Mouse (Mus musculus): Measurements from ENCODE around the gene Gm20388.
"Not testable (repeated sequence)": the region's sequence is repeated elsewhere in the genome, so short reads cannot be mapped to it uniquely, and the experiment has no call there.

Gene Gm20388

GRCm38 (mm10) chr8:121424600-121424999 lies 1514.0 kb downstream of the Gm20388 start:
- no peak for DNase-seq (ENCODE audit: low spot score in 2 of 2)

GRCm38 (mm10) chr8:121431499-121431898 lies 1520.9 kb downstream of the Gm20388 start:
- DNase-seq (ENCODE audit: low spot score in 2 of 2): no peak

GRCm38 (mm10) chr8:121433466-121433865 lies 1522.8 kb downstream of the Gm20388 start:
- no peak for DNase-seq (ENCODE audit: low spot score in 2 of 2)

- no peak for DNase-seq (ENCODE audit: low spot score in 2 of 2)
Measured at GRCm38 (mm10) chr8:121436656-121437055, 1526.0 kb downstream of the Gm20388 start.

- DNase-seq (ENCODE audit: low spot score in 2 of 2): no peak
Measured at GRCm38 (mm10) chr8:121437506-121437905, 1526.9 kb downstream of the Gm20388 start.

GRCm38 (mm10) chr8:121438111-121438510 lies 1527.5 kb downstream of the Gm20388 start:
- no peak for DNase-seq (ENCODE audit: low spot score in 2 of 2)

GRCm38 (mm10) chr8:121439351-121439750 lies 1528.7 kb downstream of the Gm20388 start:
- no peak for DNase-seq (ENCODE audit: low spot score in 2 of 2)

GRCm38 (mm10) chr8:121443361-121443760 lies 1532.7 kb downstream of the Gm20388 start:
- no peak for DNase-seq (ENCODE audit: low spot score in 2 of 2)

- not testable (repeated sequence) for DNase-seq (ENCODE audit: low spot score in 2 of 2)
Measured at GRCm38 (mm10) chr8:121444521-121444920, 1533.9 kb downstream of the Gm20388 start.

GRCm38 (mm10) chr8:121445027-121445471 lies 1534.4 kb downstream of the Gm20388 start:
- DNase-seq (ENCODE audit: low spot score in 2 of 2): no peak

- DNase-seq (ENCODE audit: low spot score in 2 of 2): no peak
Measured at GRCm38 (mm10) chr8:121446133-121446532, 1535.5 kb downstream of the Gm20388 start.

GRCm38 (mm10) chr8:121446862-121447261 lies 1536.2 kb downstream of the Gm20388 start:
- no peak for DNase-seq (ENCODE audit: low spot score in 2 of 2)

GRCm38 (mm10) chr8:121450211-121450610 lies 1539.6 kb downstream of the Gm20388 start:
- DNase-seq (ENCODE audit: low spot score in 2 of 2): no peak

GRCm38 (mm10) chr8:121451404-121452076 lies 1540.9 kb downstream of the Gm20388 start:
- DNase-seq (ENCODE audit: low spot score in 2 of 2): no peak

- no peak for DNase-seq (ENCODE audit: low spot score in 2 of 2)
Measured at GRCm38 (mm10) chr8:121454737-121455136, 1544.1 kb downstream of the Gm20388 start.

GRCm38 (mm10) chr8:121461192-121461591 lies 1550.6 kb downstream of the Gm20388 start:
- DNase-seq (ENCODE audit: low spot score in 2 of 2): no peak

GRCm38 (mm10) chr8:121462092-121462491 lies 1551.5 kb downstream of the Gm20388 start:
- no peak for DNase-seq (ENCODE audit: low spot score in 2 of 2)

GRCm38 (mm10) chr8:121468083-121469071 lies 1557.7 kb downstream of the Gm20388 start:
- no peak for DNase-seq (ENCODE audit: low spot score in 2 of 2)

GRCm38 (mm10) chr8:121474161-121474897 lies 1563.7 kb downstream of the Gm20388 start:
- no peak for DNase-seq (ENCODE audit: low spot score in 2 of 2)

GRCm38 (mm10) chr8:121474898-121475284 lies 1564.2 kb downstream of the Gm20388 start:
- DNase-seq (ENCODE audit: low spot score in 2 of 2): no peak

GRCm38 (mm10) chr8:121477851-121478547 lies 1567.4 kb downstream of the Gm20388 start:
- no peak for DNase-seq (ENCODE audit: low spot score in 2 of 2)
